Mouse (Mus musculus) kidney, embryonic 16.5 days (tissue): Measurements from ENCODE around the gene Snrpd3. TPM values are rescaled to one million over a fixed set of nuclear protein-coding genes. Genes with fewer than 3 reads are reported as not detected.
"Not testable (repeated sequence)": the region's sequence is repeated elsewhere in the genome, so short reads cannot be mapped to it uniquely, and the experiment has no call there.

Source experiments
- ATAC-seq: fragments of 200-750 bp; cut with Nextera tagmentation; 2 replicates; pipeline ENCODE4 v1.8.0; 2017; ENCODE audit warnings: moderate TSS enrichment; ENCODE audit not compliant: low FRiP score, low TSS enrichment
- H3K27ac ChIP-seq: fragments of 300-500 bp; sonication (generic); 2 replicates; pipeline ENCODE4 v1.5.1; 2014; ENCODE audit warnings: low read length
- H3K27me3 ChIP-seq: fragments of 300-500 bp; sonication (generic); 2 replicates; pipeline ENCODE4 v1.6.1; 2014; ENCODE audit warnings: low read length, control low read depth, mixed read lengths; ENCODE audit not compliant: insufficient read depth
- H3K36me3 ChIP-seq: fragments of 300-500 bp; sonication (generic); 2 replicates; pipeline ENCODE4 v1.6.1; 2014; ENCODE audit warnings: low read length, control low read depth, mixed read lengths; ENCODE audit not compliant: insufficient read depth
- H3K4me1 ChIP-seq: fragments of 300-500 bp; sonication (generic); 2 replicates; pipeline ENCODE4 v1.6.1; 2014; ENCODE audit warnings: low read length, control low read depth, mixed read lengths; ENCODE audit not compliant: insufficient read depth
- H3K4me2 ChIP-seq: fragments of 300-500 bp; sonication (generic); replicated peaks from 2 replicates; pipeline ENCODE4 v1.6.1; 2014; ENCODE audit warnings: low read depth, low read length
- H3K4me3 ChIP-seq: fragments of 300-500 bp; sonication (generic); 2 replicates; pipeline ENCODE4 v1.5.1; 2014; ENCODE audit warnings: mild to moderate bottlenecking, low read length
- H3K9ac ChIP-seq: fragments of 300-500 bp; sonication (generic); replicated peaks from 2 replicates; pipeline ENCODE4 v1.6.1; 2014; ENCODE audit warnings: low read length
- H3K9me3 ChIP-seq: fragments of 300-500 bp; sonication (generic); 2 replicates; pipeline ENCODE4 v1.6.1; 2016; ENCODE audit warnings: low read length, control low read depth
- WGBS: fragments of 180-500 bp; shearing (Covaris S2); extraction: QIAGEN DNeasy Blood & Tissue Kit; methylation state at CpG from one replicate; pipeline ENCODE4 v1.1.7; 2014; 5-methylcytosine and 5-hydroxymethylcytosine counted together
- polyA plus RNA-seq: library from polyadenylated mRNA; unstranded; fragments of >200 nt; fragmentation: Nextera tagmentation; extraction: Ambion mirVana; gene quantifications from 2 replicates; pipeline ENCODE4 v1.2.1, GENCODE M21; 2015

Snrpd3 gene
- polyA plus RNA-seq, 1 experiment from 2014 or later: 156 TPM

GRCm38 (mm10) chr10:75521643-75522042 lies 4.3 kb downstream of the Snrpd3 start:
- WGBS: 91% methylated on average over 4 of the region's 4 CpGs
- no peak overlapping the region for H3K4me3 ChIP-seq
- no peak overlapping the region for H3K9ac ChIP-seq
- no peak for ATAC-seq
- peaks cover 51% of the 10 kb centered on the region for H3K36me3 ChIP-seq
- no peak overlapping the region for H3K27ac ChIP-seq
- H3K4me1 ChIP-seq: peaks cover 15% of the 10 kb centered on the region
- no peaks in the 10 kb centered on the region for H3K9me3 ChIP-seq
- no peaks in the 10 kb centered on the region for H3K27me3 ChIP-seq
- H3K4me2 ChIP-seq: no peak overlapping the region

- H3K4me3 ChIP-seq, H3K4me2 ChIP-seq, H3K4me1 ChIP-seq, H3K27ac ChIP-seq, H3K27me3 ChIP-seq, ATAC-seq, H3K9ac ChIP-seq, H3K9me3 ChIP-seq: not testable (repeated sequence)
- peaks cover 39% of the 10 kb centered on the region for H3K36me3 ChIP-seq
- 94% methylated on average over 9 of the region's 9 CpGs for WGBS
Observed at GRCm38 (mm10) chr10:75525450-75525849, 8.1 kb downstream of the Snrpd3 start.

- 84% methylated on average over 2 of the region's 2 CpGs for WGBS
- no peak for ATAC-seq
- Histone ChIP-seq H3K4me2 (no peak overlapping the region), H3K9ac (no peak overlapping the region), H3K27ac (no peak overlapping the region), H3K9me3 (no peaks in the 10 kb centered on the region), H3K4me1 (no peaks in the 10 kb centered on the region), H3K27me3 (no peaks in the 10 kb centered on the region), H3K36me3 (peaks cover 36% of the 10 kb centered on the region), H3K4me3 (no peak overlapping the region)
Observed at GRCm38 (mm10) chr10:75530322-75530721, 13.0 kb downstream of the Snrpd3 start.

GRCm38 (mm10) chr10:75531532-75532090 lies 14.3 kb downstream of the Snrpd3 start:
- no peak overlapping the region for H3K4me3 ChIP-seq
- 84% methylated on average over 9 of the region's 9 CpGs for WGBS
- ATAC-seq: no peak
- no peaks in the 10 kb centered on the region for H3K27me3 ChIP-seq
- peaks cover 42% of the 10 kb centered on the region for H3K36me3 ChIP-seq
- H3K4me2 ChIP-seq: no peak overlapping the region
- no peaks in the 10 kb centered on the region for H3K4me1 ChIP-seq
- H3K27ac ChIP-seq: no peak overlapping the region
- H3K9ac ChIP-seq: no peak overlapping the region
- no peaks in the 10 kb centered on the region for H3K9me3 ChIP-seq

GRCm38 (mm10) chr10:75534216-75534615 lies 16.9 kb downstream of the Snrpd3 start:
- H3K9me3 ChIP-seq: 0 out of 2 replicates have a peak, but pooled peaks cover 3% of the 10 kb centered on the region
- no peak overlapping the region for H3K4me2 ChIP-seq
- ATAC-seq: no peak
- H3K27me3 ChIP-seq: no peaks in the 10 kb centered on the region
- H3K36me3 ChIP-seq: peaks cover 42% of the 10 kb centered on the region
- H3K4me3 ChIP-seq: no peak overlapping the region
- H3K27ac ChIP-seq: no peak overlapping the region
- H3K9ac ChIP-seq: no peak overlapping the region
- H3K4me1 ChIP-seq: no peaks in the 10 kb centered on the region
- 93% methylated on average over 8 of the region's 8 CpGs for WGBS

- H3K27ac ChIP-seq: no peak overlapping the region
- 0 out of 2 replicates have a peak, but pooled peaks cover 3% of the 10 kb centered on the region for H3K9me3 ChIP-seq
- no peaks in the 10 kb centered on the region for H3K27me3 ChIP-seq
- no peak overlapping the region for H3K4me3 ChIP-seq
- no peak for ATAC-seq
- no peak overlapping the region for H3K9ac ChIP-seq
- H3K4me1 ChIP-seq: no peaks in the 10 kb centered on the region
- peaks cover 42% of the 10 kb centered on the region for H3K36me3 ChIP-seq
- H3K4me2 ChIP-seq: no peak overlapping the region
- 89% methylated on average over 8 of the region's 8 CpGs for WGBS
Observed at GRCm38 (mm10) chr10:75534934-75535333, 17.6 kb downstream of the Snrpd3 start.

- Histone ChIP-seq H3K27me3 (no peaks in the 10 kb centered on the region), H3K4me2 (no peak overlapping the region), H3K27ac (no peak overlapping the region), H3K36me3 (peaks cover 42% of the 10 kb centered on the region), H3K4me1 (no peaks in the 10 kb centered on the region), H3K9ac (no peak overlapping the region), H3K4me3 (no peak overlapping the region), H3K9me3 (0 out of 2 replicates have a peak, but pooled peaks cover 3% of the 10 kb centered on the region)
- WGBS: 84% methylated on average over 2 of the region's 2 CpGs
- ATAC-seq: no peak
Observed at GRCm38 (mm10) chr10:75535423-75535822, 18.1 kb downstream of the Snrpd3 start.

DNA sequence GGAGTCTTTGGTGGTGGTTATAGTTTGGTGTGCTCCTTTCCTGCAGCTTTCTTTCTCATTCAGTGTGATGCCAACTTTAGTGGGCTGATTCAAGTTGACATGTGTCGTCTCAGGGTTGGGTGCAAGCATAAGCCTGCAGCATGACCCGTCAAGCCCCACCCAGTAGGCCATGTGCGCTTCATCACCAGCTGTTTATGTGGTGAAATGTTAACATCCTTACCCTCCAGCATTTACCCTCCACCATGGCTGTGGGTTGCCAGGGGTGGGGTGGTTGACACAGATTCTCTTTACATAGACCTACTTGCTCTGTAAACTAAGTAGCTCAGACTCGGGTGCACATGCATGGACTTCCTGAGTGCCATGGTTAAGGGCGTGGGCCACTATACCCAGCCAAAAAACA lies 18.8 kb downstream of the Snrpd3 start:
- Histone ChIP-seq H3K4me1 (no peaks in the 10 kb centered on the region), H3K4me3 (no peak overlapping the region), H3K27me3 (no peaks in the 10 kb centered on the region), H3K27ac (no peak overlapping the region), H3K9me3 (0 out of 2 replicates have a peak, but pooled peaks cover 3% of the 10 kb centered on the region), H3K9ac (no peak overlapping the region), H3K36me3 (peaks cover 42% of the 10 kb centered on the region), H3K4me2 (no peak overlapping the region)
- 92% methylated on average over 5 of the region's 5 CpGs for WGBS
- ATAC-seq: no peak

GRCm38 (mm10) chr10:75547901-75548300 lies 30.6 kb downstream of the Snrpd3 start:
- Histone ChIP-seq H3K9me3 (peaks cover 5% of the 10 kb centered on the region; the same call in 1 of the 2 replicates), H3K27ac (no peak overlapping the region), H3K27me3 (no peaks in the 10 kb centered on the region), H3K4me3 (no peak overlapping the region), H3K36me3 (no peaks in the 10 kb centered on the region), H3K4me1 (peaks cover 42% of the 10 kb centered on the region), H3K4me2 (no peak overlapping the region), H3K9ac (no peak overlapping the region)
- no peak for ATAC-seq
- 55% methylated on average over 7 of the region's 7 CpGs for WGBS

GRCm38 (mm10) chr10:75548486-75548885 lies 31.1 kb downstream of the Snrpd3 start:
- H3K4me3 ChIP-seq: no peak overlapping the region
- 28% methylated on average over 14 of the region's 14 CpGs for WGBS
- H3K27me3 ChIP-seq: no peaks in the 10 kb centered on the region
- H3K27ac ChIP-seq: no peak overlapping the region
- H3K4me1 ChIP-seq: peaks cover 42% of the 10 kb centered on the region
- H3K9me3 ChIP-seq: peaks cover 5% of the 10 kb centered on the region; the same call in 1 of the 2 replicates
- H3K36me3 ChIP-seq: no peaks in the 10 kb centered on the region
- 0 out of 2 replicates have a peak overlapping the region, but pooled peaks have one; percentile 4 for H3K4me2 ChIP-seq
- no peak overlapping the region for H3K9ac ChIP-seq
- ATAC-seq: peak; percentile 30; the same call in 1 of the 2 replicates
